Mouse (Mus musculus) urinary bladder, postnatal 10 days (tissue): ENCODE results near the gene Def6.
"Not testable (repeated sequence)": the region's sequence is repeated elsewhere in the genome, so short reads cannot be mapped to it uniquely, and the experiment has no call there.

Source experiments
- DNase-seq: peaks from one replicate; pipeline ENCODE4 v3.0.0; 2022; ENCODE audit warnings: low spot score

Gene Def6

DNA sequence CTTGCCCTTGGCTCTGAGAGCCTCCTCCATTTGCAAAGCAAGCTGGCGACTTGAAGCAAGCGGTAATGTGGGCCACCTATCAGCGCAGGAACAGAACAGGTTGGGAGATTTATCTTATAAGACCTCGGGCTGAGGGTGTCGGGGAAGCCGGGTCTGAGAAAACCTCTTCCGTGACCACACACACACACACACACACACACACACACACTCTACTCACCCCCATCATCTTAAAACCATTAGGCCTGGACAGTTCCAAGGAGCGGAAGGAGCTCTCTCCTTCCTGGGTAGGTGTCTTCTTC is 685 bp downstream of the Def6 start:
- DNase-seq: no peak

DNA sequence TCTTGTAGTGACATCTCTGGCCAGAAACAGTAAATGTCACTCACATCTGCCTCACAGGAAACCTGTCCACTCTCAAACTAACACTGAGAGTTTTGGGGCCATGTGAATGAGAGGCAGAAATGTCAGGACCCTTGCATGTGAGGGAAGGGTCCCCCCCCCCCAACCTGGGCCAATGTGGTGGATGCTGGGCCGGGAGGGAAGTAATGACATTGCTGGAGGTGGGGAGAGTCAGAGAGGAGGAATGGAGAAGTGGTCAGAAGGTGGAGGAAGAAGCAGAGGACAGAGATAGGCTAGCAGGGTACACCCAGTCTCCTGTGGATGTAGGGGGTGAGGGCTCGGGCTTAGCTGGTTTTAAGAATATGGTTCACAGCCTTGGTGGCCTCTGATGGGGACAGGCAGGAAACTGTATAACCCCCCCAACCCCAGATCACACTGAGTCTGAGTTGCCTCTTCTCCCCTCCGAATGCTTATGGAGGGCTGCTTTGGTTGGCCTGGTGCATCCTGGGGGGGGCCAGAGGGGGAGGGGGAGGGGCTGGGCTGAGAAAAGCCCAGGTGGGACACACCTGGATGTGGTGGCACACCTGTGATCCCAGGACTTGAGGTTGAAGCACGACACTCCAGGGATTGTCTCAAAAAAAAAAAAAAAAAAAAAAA is 2.0 kb downstream of the Def6 start:
- no peak for DNase-seq

DNA sequence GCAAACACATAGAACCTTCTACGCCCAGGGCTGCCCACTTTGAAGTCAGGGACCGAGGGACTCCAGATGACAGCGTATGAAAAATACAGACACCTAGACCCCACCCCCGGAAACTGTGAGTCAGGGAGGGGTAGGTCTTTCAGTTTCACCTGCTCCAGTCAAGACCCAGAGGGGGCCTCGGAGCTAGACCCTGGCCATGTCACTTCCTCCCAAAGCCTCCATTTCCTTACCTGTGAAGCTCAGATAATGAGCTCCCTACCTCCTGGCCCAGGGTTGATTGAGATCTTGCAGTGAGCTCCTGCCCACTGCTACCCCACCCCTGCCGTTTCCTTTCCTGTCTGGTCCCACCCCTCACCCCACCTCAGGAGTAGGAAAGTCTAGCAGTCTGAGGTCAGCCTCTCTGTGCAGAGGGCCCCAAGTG is 4.4 kb downstream of the Def6 start:
- DNase-seq: no peak

DNA sequence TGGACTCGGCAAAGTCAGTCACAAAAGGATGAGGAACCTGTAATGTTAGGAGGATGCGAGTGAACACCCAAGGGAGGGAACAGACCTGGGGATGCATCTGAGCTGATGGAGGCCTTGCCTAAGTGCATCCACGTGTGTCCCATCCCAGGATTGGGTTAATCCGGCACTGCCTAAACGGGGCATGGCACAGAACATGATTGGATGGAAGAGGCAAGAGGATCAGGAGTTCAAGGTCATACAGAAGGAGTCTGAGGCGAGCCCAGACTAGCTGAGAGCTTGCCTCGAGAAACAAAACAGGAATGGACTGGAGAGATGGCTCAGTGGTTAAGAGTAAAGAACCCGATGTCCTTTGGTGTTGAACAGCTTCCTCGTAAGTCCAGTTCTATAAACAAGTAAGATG is 4.8 kb downstream of the Def6 start:
- DNase-seq: no peak

DNA sequence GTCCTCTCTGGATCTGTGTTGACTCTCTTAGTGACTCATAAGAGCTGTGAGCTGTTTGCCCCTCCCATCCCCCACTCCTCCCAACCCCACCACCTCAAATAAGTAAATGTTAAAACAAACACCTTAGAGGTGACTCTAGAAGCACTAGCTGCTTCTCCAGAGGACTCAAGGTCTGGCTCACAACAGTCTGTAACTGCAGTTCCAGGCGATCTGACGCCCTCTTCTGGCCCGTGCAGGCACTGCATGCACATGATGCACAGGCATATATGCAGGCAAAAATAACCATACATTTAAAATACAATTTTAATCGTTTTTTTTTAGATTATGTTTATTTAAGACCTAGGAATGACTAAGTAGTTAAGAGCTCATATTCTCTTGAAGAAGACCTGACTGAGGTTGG is 5.7 kb downstream of the Def6 start:
- DNase-seq: no peak

DNA sequence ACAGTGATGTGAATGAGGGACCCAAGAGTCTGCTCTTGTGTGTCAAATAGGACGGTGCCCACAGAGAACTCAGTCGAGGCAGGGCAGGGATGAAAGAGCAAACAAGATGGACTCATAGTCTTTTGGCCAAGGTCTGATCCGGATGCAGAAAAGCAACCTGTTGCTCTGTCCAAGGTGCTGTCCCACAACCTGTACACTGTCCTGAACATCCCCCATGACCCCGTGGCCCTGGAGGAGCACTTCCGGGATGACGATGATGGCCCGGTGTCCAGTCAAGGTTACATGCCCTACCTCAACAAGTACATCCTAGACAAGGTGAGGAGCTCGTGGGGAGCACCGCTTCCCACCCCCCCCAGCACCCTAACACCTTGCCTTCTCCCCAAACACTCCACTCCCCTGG is 9.2 kb downstream of the Def6 start:
- no peak for DNase-seq

DNA sequence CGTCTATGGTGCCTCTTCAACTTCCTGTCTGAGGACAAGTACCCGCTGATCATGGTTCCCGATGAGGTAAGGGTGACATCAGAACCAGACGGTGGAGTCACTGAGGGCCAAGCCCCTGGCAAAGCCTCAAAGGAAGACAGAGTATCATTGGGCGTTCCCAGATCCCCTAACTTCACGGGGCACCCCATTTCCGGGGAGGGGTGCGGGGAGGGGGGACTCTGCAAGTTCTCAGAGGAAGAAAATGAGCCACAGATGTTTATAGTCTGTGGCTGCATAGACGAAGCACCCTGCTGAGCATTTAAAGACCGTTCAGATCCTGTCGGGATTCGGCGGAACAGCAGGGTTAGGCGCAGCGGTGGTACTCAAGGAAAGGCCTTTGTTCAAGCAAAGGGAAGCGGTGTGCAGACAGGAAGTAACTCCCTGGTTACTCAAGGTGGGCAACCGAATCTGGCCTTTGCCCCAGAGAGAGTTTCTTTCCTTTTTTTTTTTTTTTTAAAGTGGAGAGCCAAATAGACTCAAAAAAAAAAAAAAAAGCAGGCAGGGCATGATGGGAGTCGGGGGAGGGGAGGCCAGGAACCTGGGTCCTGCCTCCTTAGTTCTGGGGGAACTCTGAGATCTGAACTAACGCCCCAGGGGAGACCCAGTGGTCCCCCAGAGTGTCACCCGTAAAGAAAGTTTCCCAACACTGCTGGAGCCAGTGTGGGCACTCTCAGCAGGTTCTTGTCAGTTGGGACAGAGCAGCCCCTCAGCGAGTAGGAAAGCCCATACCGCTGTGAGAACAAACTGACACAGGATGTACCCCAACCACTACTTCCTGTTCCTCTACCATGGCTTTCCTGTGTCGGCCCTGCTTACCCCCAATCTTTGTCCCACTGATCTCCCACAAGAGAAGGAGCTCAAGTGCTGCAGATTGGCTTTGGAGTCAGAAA is 10.4 kb downstream of the Def6 start:
- DNase-seq: no peak

DNA sequence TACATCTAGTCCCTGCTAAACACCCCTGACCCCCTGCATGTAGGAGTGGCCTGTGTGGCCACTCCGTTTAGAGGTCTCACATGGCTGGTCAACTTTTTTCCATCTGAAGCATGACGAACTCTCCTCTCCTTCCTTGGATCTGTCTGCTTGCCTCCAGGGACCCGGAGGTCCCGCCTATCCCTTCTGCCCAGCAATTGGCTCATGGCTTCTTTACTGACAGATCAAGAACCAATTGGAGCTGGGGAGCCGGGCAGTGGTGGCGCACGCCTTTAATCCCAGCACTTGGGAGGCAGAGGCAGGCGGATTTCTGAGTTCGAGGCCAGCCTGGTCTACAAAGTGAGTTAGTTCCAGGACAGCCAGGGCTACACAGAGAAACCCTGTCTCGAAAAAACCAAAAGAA is 14.9 kb downstream of the Def6 start:
- DNase-seq: not testable (repeated sequence)

DNA sequence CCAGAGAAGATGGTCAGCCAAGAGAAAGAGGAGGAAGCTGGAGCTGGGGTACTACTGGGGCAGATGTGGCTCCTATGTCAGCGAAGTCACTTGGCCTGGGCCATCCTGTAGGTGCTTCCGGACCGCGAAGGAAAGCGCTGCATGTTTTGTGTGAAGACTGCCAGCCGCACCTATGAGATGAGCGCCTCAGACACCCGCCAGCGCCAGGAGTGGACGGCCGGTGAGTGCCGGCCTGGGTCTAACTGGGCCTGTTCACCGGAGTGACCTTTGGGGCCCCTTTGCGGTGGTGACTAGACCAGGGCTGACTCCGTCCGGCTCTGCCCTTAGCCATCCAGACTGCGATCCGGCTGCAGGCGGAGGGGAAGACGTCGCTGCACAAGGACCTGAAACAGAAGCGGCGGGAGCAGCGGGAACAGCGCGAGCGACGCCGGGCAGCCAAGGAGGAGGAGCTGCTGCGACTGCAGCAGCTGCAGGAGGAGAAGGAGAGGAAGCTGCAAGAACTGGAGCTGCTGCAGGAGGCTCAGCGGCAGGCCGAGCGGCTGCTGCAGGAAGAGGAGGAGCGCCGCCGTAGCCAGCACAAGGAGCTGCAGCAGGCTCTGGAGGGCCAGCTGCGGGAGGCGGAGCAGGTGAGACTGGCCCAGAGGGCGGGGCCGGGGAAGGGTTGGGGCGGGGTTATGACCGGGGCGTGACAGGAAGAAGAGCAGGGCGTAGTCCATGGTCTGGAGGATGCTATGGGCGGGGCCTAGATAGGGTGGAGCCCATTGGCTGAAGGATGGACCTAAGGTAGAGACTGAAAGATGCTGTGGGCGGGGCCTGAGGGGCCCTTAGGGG is 16.2 kb downstream of the Def6 start:
- peak; percentile 73 for DNase-seq

DNA sequence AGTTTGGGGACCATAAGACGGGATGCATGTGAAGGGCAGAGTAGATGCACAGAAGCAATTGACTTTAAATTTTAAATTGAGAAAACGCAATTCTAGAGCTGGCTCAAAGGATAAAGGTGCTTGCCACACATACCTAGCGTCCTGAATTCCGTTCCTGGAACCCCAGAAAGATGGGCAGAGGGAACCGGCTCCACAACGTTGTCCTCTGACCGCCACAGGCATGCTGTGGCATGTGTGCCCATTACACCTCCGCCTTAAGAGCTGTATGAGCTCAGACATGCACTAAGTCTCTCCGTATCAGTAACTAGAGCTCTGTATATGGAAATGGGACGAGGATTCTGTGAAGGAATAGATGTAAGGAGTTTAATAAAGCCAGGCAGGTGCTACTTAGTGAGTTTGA is 17.0 kb downstream of the Def6 start:
- DNase-seq: no peak

DNA sequence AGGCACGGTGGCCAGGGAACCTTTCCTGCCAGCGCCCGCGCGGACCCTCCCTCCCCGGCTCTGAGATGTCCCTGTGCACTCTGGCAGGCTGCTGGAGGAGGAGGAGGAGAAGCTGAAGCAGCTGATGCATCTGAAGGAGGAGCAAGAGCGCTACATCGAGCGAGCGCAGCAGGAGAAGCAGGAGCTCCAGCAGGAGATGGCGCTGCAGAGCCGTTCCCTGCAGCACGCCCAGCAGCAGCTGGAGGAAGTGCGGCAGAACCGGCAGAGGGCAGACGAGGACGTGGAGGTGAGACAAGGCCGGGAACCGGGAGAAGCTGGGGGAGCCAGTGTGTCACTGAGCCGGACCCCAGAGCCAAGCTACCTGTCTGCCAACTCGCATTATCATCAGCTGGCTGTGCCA is 18.4 kb downstream of the Def6 start:
- DNase-seq: peak; percentile 63

DNA sequence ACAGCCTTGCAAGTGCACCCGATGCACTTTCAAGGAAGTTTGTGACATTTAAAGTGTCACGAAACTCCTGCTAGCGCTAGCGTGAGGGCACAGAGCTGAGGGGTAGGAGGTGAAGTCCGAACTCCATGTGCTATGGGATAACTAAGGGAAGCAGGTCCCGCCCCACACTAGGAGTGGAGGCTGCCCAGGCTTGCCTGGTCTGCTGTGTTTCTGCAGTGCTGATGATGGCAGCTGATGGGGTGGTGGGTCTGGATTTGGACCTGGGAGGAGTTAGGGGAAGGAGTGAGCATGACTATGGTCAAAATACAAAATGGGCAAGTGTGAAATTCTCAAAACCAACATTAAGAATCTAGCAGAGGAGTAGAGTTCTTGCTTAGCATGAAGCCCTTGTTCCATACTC is 22.9 kb downstream of the Def6 start:
- no peak for DNase-seq

DNA sequence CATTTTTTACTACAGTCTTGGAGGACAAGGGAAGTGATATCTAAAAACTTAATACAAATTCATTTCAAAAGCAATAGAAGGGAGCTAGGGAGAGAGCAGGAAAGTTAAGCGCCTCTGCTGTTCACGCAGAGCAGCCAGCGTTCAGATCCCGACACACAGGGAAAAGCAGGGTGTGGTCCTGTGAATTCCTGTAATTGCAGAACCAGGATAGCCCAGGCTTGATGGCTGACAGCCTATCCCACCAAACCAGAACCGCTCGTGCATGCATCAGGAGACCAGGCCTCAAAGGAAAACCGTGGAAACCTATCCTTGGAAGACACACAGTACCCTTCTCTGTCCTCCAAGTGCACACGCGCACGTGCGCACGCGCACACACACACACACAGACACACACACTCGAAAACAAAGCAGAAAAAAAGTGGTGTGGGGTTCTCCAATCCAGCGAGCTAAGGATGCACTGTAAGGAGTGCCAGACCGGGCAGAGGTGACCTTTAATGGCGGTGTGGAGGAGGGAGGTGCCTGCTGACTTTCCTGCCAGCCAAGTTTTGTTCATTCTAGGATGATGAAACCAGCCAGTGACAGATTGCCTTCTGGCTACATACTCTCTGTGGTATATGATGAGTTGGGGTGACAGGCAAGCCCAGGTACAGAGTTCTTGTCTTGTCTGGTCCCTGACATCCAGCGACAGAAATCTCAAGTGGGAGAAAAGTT is 23.6 kb downstream of the Def6 start:
- DNase-seq: no peak

DNA sequence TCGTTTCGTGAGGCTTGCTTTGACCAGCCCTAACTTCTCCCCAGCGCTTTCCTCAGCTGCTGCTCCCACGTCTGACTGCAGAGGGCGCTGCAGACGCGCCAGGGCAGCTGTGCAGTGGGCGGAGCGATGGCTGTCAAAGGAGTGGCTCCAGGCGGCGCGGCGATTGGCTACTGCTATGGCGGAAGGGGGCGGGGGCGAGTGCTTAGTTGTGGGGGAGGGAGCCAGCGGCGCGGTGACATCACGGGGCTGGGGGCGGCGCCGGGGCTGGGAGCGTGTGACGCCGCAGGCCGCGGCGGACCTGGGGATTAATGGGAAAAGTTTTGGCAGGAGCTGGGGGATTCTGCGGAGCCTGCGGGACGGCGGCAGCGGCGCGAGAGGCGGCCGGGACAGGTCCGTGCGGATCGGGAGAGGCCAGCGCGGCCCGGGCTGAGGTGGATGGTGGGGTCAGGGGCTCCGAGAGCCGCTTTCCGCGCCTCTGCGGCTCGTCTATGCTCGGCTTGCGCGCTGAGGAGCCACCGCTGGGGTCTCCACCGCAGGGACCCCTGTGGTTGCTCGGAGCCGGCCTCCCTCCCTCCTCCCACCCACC is 25.0 kb downstream of the Def6 start, which contains the start of gene Ppard:
Gene Ppard, plus strand, starts transcription at position 226 of the 586 bp plus-strand sequence.
- peak; percentile 98 for DNase-seq

DNA sequence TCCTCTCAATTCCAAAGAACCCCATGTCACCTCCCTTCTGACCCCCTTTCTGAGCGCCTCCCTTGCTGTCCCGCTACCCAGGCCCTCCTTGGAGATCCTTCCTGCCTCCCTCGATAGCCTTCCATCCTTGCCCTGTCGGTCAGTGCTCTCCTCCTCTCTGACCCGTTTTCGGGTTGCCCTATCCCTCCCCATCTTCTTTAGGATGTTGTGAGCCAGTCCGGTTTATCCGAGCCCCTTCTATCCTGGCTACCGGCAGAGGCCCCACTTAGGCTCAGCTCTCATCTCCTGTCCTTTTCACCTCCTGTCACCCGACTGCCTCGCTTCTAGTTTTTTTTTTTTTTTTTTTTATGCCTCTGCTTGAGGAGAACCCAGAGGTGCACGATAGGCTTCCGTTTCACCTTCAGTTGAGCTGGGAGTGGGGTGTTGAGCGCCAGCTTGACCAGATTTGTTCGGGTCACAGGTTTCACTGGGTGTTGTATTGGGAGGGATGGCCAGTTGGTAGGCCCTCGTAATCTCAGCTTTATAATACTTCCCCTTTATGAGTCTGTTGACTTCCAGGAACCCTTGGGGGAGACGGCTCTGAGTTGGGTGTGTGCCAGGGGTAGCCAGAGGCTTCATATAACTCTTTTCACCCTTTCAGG is 25.6 kb downstream of the Def6 start:
- no peak for DNase-seq

DNA sequence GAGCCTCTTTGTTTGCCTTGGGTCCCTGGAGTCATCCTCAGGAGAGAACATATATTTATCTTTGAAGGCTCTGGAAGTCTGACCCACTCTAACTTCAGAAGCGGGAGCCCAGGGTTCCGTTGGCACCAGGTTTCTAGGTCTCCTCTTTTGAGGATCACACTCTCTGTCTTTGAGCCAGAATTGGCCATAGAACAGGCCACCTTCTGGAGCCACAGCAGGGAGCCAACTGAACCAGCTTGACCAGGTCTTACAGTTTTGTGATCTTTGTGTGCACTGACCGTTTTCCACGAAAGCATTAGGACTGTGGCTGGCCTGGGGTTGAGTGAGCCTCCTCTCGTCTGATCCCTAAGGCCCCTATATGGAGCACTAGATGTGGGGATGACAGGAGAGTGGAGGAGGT is 27.1 kb downstream of the Def6 start:
- no peak for DNase-seq

DNA sequence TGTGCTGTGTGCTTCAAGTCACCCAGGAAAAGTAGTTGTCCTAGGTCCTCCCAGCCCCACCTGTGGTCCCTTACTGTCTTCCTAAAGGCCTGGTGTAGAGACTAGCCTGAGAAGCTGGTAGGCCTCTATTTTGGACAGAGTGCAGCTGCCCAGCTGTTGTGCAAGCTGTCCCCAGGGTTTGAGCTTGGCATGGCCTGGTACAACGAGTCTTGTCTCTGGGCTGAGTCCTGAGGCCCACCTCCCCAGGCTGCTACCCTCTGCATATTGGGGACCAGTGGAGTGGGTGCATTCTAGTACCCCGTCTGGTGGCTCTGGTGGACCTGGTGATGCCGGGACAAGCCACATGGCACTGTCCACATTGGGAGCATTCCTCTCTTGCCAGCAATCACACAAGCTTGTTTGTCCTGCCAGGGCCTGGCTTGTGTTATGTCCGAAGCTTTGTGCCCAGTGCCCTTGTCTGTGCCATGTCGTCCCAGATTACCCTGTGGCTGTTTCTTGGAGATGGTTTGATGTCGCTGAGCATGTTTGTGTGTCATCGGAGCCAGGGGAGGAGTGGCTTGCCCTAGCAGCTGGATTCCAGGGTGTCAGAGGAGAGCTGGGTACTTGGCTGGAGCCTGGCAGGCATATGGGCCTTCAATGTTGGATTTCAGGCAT is 28.5 kb downstream of the Def6 start:
- no peak for DNase-seq

DNA sequence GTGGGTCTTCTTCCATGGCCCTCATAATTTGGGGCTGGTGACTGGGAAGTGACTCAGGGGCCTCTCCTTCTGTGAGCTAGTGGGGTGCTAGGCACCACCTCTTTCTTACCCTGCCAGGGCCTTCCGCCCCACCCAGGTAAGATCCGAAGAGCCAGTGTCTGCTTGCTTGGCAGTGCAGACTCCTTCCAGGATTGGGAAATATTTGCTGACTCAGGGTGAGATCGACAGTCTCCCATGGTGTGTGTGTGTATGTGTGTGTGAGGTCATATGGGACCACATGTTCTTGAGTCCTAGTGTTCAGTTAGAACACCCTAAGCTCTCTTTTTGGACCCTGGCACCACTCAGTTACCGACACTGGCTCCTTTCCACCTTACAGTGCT is 29.0 kb downstream of the Def6 start:
- no peak for DNase-seq

DNA sequence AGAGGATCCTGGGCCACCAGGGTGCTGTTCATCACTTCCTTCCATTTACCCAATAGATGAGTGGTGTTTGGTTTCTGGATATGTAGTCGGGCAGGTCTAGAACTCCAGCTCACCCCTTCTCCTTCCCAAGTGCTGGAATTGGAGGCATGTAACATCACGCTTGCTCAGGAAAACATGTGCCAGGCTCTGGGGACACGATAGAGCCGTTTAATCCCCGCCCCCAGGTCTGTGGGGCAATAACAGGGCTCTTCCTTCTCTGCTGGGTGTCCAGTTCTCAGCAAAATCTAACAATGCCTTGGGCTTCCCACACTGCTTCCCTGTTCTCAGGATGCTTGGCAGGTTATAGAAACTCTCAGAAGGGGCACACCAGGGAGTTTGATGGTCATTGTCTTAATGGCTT is 29.8 kb downstream of the Def6 start:
- DNase-seq: no peak

DNA sequence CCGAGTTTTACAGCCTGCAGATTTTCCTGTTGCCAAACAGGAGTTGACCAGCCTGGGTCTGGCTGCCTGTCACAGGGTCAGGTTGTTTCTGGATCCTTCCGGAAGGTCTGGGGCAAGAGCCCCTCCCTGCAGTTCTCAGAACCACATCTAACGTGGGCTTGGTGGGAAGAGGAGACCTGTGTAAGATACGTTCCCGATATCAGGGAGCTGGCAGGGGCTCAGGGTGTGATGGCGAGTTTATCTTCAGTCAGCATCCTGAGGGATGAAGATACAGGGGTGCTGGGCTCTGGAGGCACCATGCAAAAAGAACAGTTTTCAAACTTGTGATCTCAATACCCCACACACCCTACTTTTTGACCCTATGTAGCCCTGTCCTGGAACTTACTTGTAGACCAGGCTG is 30.3 kb downstream of the Def6 start:
- DNase-seq: no peak

DNA sequence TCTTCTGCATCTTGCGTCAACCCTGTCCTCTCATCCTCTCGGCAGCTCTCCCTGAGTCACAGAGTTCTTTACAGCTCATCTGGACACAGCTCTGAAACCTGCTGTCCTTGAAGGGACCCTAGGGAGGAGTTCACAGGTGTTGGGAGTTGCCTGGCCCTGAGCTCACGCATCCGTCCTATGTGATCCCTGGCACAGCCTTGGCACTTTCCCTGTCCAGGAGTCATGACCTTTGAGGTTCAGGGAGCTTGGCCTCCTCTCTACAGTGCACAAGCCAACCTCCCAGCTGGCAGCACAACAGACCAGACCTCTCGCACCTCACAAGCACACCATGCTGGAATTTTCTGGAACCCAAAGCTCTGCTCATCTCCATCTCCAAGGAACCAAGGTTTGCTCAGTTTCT is 33.3 kb downstream of the Def6 start:
- DNase-seq: no peak
